Mouse (Mus musculus) ES-E14 (cell line): ENCODE results near the gene Ptprg. TPM values are rescaled to one million over a fixed set of nuclear protein-coding genes. Genes with fewer than 3 reads are reported as not detected.
A peak's percentile ranks its signal among the peaks of the same experiment; 100 is the strongest.

ENCODE experiments used
- DNase-seq: peaks from one replicate; pipeline ENCODE4 v3.0.0-alpha.2; 2013; ENCODE audit warnings: low read depth, low spot score
- H3K27ac ChIP-seq: 2 replicates; pipeline ENCODE4 v1.5.1; 2012; ENCODE audit warnings: low read depth, mild to moderate bottlenecking, low read length, moderate library complexity, mixed read lengths; ENCODE audit not compliant: poor library complexity, insufficient read depth, severe bottlenecking
- H3K36me3 ChIP-seq: 2 replicates; pipeline ENCODE4 v1.6.1; 2012; ENCODE audit warnings: mild to moderate bottlenecking, low read length, moderate library complexity, mixed read lengths; ENCODE audit not compliant: control insufficient read depth, poor library complexity, insufficient read depth, severe bottlenecking
- H3K4me1 ChIP-seq, 2 experiments: fragments of 150-350 bp in 1 of 2; sonication (generic) in 1 of 2; 2 replicates each; pipeline ENCODE4 v1.6.1; 2012; ENCODE audit warnings: low read length in 2 of 2, mild to moderate bottlenecking in 1 of 2, mixed read lengths in 1 of 2; ENCODE audit not compliant: control insufficient read depth in 2 of 2, insufficient read depth in 2 of 2, poor library complexity in 1 of 2
- H3K4me3 ChIP-seq, 2 experiments: fragments of 150-350 bp in 1 of 2; sonication (generic) in 1 of 2; 2 replicates each; pipeline ENCODE4 v1.5.1; 2012; ENCODE audit warnings: low read length in 2 of 2, low read depth in 1 of 2, mild to moderate bottlenecking in 1 of 2, mixed read lengths in 1 of 2; ENCODE audit not compliant: insufficient read depth in 1 of 2, poor library complexity in 1 of 2, severe bottlenecking in 1 of 2
- H3K9ac ChIP-seq: 2 replicates; pipeline ENCODE4 v1.6.1; 2012; ENCODE audit warnings: low read depth, mild to moderate bottlenecking, low read length, mixed read lengths; ENCODE audit not compliant: poor library complexity, insufficient read depth, severe bottlenecking
- H3K9me3 ChIP-seq: fragments of 150-350 bp; sonication (generic); 2 replicates; pipeline ENCODE4 v1.6.1; 2012; ENCODE audit warnings: low read depth, mild to moderate bottlenecking, low read length; ENCODE audit not compliant: control insufficient read depth, insufficient read depth
- CHD2 ChIP-seq: IDR thresholded peaks from 2 replicates; pipeline ENCODE4 v1.6.1; 2014; ENCODE audit warnings: mild to moderate bottlenecking, low read depth, low read length, inconsistent platforms
- HCFC1 ChIP-seq: IDR thresholded peaks from 2 replicates; pipeline ENCODE4 v1.6.1; 2012; ENCODE audit warnings: low read length, inconsistent platforms, borderline replicate concordance; ENCODE audit not compliant: insufficient read depth
- MAFK ChIP-seq: IDR thresholded peaks from 2 replicates; pipeline ENCODE4 v1.6.1; 2014; ENCODE audit warnings: mild to moderate bottlenecking, low read depth, low read length, inconsistent platforms; ENCODE audit not compliant: insufficient read depth
- ZC3H11A ChIP-seq: IDR thresholded peaks from 2 replicates; pipeline ENCODE4 v1.6.1; 2012; ENCODE audit warnings: low read depth, mild to moderate bottlenecking, inconsistent platforms, low read length, borderline replicate concordance
- ZNF384 ChIP-seq: IDR thresholded peaks from 2 replicates; pipeline ENCODE4 v1.6.1; 2012; ENCODE audit warnings: low read depth, low read length, inconsistent platforms
- in situ Hi-C, 2 experiments: fragments of 600-800 bp; cut with MboI; formaldehyde crosslinking; loops; one replicate each; pipeline ENCODE4 v1.15.1; 2025; ENCODE audit warnings: low sequenced_read_pairs in 2 of 2, inconsistent platforms in 1 of 2; ENCODE audit not compliant: unreplicated experiment in 2 of 2
- total RNA-seq: library from RNA; depleted of rRNA; stranded (reverse); fragments of 300-350 nt; gene quantifications from 2 replicates; pipeline ENCODE4 v1.2.3, GENCODE M21; 2012

The Ptprg gene
- total RNA-seq, 1 experiment: 59.8 TPM

GRCm38 (mm10) chr14:11577276-11577909 lies 24.1 kb downstream of the Ptprg start:
- peaks cover 5 to 19% of the 10 kb centered on the region in 2 experiments; a peak in 3 of 4 replicates for H3K4me1 ChIP-seq
- no peak for DNase-seq

GRCm38 (mm10) chr14:11577910-11578309 lies 24.6 kb downstream of the Ptprg start:
- TF ChIP-seq ZC3H11A (no peak), ZNF384 (no peak), MAFK (no peak), HCFC1 (no peak), CHD2 (no peak)
- H3K9me3 ChIP-seq: no peaks in the 10 kb centered on the region
- in situ Hi-C loops: no loop called here
- no peak overlapping the region for H3K4me3 ChIP-seq
- H3K36me3 ChIP-seq: no peaks in the 10 kb centered on the region
- no peak overlapping the region for H3K27ac ChIP-seq
- no peak overlapping the region for H3K9ac ChIP-seq
- peaks cover 4 to 19% of the 10 kb centered on the region in 2 experiments; a peak in 3 of 4 replicates for H3K4me1 ChIP-seq
- DNase-seq: no peak

More at GRCm38 (mm10) chr14:11577276-11577909, 24.1 kb downstream of the Ptprg start:
- no peak overlapping the region for H3K9ac ChIP-seq
- no peaks in the 10 kb centered on the region for H3K9me3 ChIP-seq
- in situ Hi-C loops: no loop called here
- TF ChIP-seq ZNF384 (no peak), CHD2 (no peak), HCFC1 (no peak), MAFK (no peak), ZC3H11A (no peak)
- H3K36me3 ChIP-seq: no peaks in the 10 kb centered on the region
- H3K4me3 ChIP-seq: no peak overlapping the region
- H3K27ac ChIP-seq: no peak overlapping the region

DNA sequence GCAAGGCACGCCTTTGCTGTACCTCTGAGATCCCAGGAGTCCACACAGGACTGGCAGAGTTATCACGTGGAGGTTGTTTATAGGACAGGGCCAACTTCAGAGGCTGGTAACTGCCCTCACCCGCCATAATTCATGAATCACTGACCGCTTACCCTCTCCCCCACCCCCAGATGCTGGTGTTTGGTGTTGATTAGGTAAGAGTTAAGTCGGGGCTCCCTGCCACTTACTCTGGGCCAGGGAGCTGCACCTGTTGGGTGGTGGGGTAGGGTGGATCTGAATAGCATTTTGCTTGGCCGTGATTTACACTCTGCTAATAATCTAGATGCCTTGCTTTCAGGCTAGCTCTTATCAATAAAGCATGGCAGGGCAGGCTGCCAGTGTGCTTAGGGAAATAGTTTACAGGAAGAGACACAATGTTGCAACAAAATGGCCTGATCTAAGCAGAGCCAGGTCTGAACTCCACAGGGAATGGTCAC lies 25.2 kb downstream of the Ptprg start:
- H3K36me3 ChIP-seq: no peaks in the 10 kb centered on the region
- H3K9me3 ChIP-seq: no peaks in the 10 kb centered on the region
- H3K4me1 ChIP-seq: peaks cover 4 to 19% of the 10 kb centered on the region in 2 experiments; a peak in 3 of 4 replicates
- no peak overlapping the region for H3K27ac ChIP-seq
- no peak for DNase-seq
- no peak overlapping the region for H3K9ac ChIP-seq
- TF ChIP-seq HCFC1 (no peak), ZNF384 (no peak), MAFK (no peak), CHD2 (no peak), ZC3H11A (no peak)
- no peak overlapping the region for H3K4me3 ChIP-seq
- in situ Hi-C loops: no loop called here

DNA sequence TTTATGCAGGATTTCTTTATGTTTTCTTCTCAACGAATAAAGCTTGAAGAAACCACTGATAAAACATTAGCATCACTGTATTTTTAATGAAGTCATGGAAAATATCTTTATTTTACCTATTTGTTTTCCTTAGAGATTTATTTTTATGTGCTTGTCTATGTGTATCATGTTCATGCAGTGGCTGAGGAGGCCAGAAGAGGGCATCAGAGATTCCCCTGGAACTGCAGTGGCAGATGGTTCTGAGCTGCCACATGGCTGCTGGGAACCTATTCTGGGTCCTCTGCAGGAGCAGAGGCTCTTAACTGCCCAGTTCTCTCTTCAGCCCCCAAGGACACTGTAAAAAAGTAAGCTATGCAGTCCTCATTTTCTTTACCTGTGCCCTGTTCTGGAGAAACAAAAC lies 26.6 kb downstream of the Ptprg start:
- Histone ChIP-seq H3K36me3 (no peaks in the 10 kb centered on the region), H3K4me3 (no peak overlapping the region), H3K4me1 (peaks cover 4 to 19% of the 10 kb centered on the region in 2 experiments; a peak in 3 of 4 replicates), H3K9ac (no peak overlapping the region), H3K9me3 (no peaks in the 10 kb centered on the region), H3K27ac (no peak overlapping the region)
- DNase-seq: no peak
- in situ Hi-C loops: no loop called here
- TF ChIP-seq CHD2 (no peak), ZC3H11A (peak; percentile 27; the same call in 1 of the 2 replicates)

- TF ChIP-seq ZNF384 (no peak), ZC3H11A (no peak), HCFC1 (no peak), CHD2 (no peak)
- no peak for DNase-seq
- Histone ChIP-seq H3K9me3 (no peaks in the 10 kb centered on the region), H3K9ac (no peak overlapping the region), H3K4me3 (no peak overlapping the region), H3K4me1 (0 out of 4 replicates have a peak, but pooled peaks cover 0 to 1% of the 10 kb centered on the region in 2 experiments), H3K36me3 (no peaks in the 10 kb centered on the region), H3K27ac (no peak overlapping the region)
- in situ Hi-C loops: no loop called here
Measured at GRCm38 (mm10) chr14:11584263-11584662, 30.9 kb downstream of the Ptprg start.
